Mouse (Mus musculus) Muller cell, postnatal 12 days (primary cell): Measurements from ENCODE around the gene Mfap3l.
"Not testable (repeated sequence)": the region's sequence is repeated elsewhere in the genome, so short reads cannot be mapped to it uniquely, and the experiment has no call there.

Source experiments
- DNase-seq: peaks from one replicate; pipeline ENCODE4 v3.0.0-alpha.2; 2015; ENCODE audit errors: inconsistent ontology term

Mfap3l gene

DNA sequence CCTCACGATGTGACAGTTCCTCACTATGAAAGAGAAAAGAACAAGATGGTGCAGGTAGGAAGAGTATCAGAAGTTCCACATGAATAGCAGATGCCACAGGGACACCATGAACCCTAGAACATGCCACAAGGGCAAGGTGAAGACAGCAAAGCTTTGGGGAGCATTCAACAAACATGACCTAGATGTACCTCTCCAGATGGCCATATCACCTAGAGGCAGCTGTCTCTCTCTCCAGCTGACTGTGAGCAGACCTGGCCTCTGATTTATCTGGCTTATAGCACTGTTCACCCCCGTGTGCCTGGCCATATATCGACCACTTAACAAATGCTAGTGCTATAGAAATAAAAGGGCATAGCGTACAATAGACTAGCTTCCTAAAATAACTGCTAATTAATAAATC lies 17.5 kb downstream of the Mfap3l start:
- no peak for DNase-seq

DNA sequence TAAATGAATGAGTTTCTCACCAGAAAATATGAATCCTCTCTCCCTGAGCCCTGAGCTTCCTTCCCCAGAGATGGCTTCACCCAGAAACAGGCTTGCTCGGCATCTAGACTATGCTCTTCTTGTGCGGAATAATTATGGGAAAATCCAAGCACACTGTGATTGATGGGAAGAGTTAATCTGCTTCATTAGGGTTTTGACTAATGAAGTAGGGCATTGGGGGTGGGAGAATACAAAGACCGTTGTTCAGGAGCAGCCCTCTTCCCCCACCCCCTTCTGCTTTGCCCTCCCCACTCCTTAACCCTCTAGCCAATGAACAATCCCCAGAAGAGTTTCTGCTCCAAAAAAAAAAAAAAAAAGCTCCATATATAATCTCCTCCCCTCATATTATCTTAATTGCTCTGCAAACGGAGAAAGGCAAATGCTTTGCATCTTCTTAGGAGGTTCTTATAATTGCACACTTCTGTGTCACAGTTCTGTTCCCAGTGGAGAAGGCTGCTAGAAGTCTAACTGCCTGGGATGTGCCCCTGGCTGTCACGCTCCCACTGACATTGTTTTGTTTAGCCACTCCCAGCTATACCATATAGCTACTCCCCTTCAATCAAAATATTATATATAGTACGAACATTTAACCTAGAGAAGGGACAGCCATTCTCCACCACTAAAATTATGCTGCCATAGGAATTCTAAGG lies 24.9 kb downstream of the Mfap3l start:
- peak; percentile 90 for DNase-seq

DNA sequence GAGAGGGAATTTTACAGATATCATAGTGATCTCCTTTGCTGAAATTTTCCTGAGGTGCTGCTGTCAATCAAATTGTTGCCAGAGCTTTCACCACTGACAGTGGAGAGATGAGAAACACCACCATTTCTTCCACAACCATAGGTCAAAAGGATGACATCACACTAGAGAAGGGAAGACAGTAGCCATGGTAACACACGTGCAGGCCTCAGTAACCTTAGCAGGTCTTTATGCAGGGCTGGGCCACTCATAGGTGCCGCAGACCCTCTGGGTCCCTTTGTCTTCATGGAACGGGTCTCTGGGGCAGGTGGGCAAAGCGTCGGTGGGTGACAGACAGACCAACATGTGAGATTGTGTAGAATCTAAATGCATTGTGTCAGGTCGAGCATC lies 25.5 kb downstream of the Mfap3l start:
- DNase-seq: no peak

DNA sequence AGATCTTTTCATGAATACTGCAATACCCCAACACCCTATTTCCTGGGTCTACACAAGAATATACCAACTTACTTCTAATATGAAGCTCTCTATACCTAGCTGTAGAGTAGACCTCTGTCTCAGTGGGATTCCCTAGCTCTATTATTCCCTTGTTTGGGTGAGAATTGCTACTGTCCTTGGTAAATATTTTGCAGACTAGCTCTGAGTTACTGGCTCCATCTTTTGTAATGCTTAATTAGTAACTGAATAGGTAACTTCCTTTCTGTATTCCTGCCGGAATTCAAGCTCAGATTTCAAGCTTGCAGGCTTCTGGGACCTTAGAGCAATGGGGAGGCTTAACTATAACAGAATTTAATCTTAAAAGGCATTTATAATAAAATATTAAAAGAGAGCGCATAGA lies 26.1 kb downstream of the Mfap3l start:
- DNase-seq: not testable (repeated sequence)

DNA sequence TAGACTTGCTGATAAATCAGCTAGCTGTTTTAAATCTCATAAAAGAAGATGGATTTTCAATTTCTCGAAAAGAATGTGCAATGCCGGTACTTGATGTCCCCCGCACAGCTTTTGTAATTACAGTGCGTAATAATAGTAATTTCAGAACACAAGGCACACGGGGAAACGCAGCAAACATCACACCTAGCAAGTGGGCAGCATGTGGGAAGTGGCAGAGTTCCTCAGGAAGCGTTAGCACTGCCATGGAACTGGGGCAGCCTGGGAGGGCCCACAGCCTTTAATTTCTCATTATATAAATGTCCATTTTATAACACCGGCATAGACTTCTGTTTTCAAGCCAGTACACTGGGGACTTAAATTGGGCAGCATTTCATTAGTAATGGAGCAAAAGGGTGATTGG lies 27.1 kb downstream of the Mfap3l start:
- DNase-seq: no peak

DNA sequence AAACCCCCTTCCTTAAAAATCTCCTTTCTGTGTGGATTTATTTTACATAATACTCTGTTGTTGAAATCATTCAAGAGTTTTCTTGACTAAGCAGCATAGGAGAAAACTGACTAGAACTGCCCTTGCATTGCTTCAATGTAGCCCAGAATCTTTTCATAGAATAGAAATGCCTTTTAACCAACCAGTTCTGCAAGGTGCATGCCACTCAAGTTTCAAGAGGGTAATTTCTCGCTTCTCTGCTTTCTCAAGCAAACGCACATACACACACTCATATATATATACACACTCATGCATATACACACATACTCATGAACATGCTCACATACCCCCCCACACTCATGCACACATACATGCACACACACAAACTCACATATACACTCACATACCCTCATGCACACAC lies 28.6 kb downstream of the Mfap3l start:
- DNase-seq: no peak

DNA sequence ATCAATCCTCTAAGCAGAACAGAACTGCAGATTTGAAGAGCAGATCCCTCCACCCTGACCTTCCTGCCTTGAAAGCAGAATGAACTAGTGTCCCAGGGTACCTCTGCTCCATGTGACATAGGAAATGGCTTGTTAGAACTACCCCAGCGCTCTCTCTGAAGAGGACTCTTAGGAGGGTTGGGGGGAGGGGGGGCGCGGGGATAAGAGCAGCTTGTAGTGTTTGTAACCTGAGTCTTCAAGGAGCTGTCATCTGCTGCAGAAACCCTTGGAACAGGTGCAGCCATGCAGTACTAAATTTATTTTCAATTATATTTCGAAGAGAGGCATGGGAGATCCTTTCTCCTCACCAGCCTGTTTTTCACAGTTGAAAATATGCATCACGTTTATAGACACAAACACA lies 30.9 kb downstream of the Mfap3l start:
- DNase-seq: no peak

DNA sequence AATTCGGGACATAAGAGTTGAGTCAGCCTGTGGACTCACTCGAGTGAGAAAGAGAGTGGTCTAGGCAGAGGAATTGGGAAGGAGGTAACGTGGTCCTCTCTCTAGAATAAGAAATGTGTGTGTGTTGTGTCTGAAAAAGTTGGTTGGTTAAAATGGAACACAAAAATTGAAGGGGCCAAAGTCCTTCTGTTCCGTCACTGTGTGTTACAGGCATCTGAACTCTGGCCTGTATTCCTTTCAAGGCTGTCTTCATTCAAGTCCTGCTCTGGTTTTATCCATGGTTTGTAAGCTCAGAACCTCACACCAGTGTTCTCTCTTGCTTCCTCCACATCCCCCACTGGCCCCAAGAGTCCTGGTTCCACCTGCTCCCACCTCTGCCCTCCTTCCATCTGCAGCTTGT lies 33.2 kb downstream of the Mfap3l start:
- no peak for DNase-seq

DNA sequence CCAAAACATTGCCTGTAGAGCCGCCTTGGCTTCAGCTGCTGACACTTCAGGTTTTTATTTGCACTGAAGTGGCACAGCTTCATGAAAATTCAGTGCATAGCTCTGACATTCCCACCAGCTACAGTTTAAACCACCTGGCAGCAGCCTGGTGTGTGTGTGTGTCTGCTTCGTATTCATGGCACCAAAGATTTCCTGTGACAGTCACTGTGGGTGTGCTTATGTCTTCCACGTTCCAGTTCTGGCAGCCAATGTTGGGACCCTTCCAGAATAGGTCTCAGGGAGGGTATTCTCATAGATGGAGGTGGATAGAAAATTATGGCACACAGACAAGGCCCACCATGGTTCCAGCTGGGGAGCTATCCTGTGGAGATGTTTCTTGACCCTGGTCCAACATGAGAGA lies 34.2 kb downstream of the Mfap3l start:
- peak; percentile 70 for DNase-seq

DNA sequence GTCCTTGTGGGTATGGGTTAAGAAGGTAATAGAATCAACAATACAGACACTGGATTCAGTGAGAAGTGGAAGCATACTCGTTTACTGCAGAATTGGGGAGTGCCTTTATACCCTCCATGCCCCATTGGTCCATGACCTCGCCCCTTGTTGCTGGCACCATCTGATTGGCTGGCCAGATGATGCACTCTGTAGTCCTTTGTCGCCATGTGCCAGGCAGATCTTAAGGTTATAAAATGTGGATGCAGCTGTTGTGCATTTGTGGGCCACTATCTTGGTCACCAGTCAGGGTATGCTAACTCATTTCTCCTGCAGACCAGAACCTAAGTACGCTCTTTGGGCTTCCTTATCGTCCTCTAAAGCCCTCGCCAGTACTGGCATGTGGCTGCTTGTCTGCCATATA lies 46.0 kb downstream of the Mfap3l start:
- no peak for DNase-seq

DNA sequence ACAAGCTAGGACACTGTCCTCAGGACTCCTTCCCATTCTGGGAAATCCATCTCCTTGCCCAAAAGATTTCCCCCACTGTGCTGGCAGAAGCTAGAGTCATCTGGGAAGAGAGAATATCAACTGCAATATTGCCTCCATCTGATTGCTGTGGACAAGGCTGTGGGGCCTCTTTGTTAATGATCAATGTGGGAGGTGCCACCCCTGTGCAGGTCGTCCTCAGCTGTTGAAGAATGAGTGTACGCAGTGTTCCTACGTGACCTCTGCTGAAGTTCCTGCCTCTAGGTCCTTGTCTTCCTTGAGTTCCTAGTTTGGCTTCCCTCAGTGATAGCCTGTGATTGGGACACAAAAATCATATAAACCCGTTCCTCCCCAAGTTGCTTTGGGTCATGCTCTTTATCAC lies 49.2 kb downstream of the Mfap3l start:
- no peak for DNase-seq

DNA sequence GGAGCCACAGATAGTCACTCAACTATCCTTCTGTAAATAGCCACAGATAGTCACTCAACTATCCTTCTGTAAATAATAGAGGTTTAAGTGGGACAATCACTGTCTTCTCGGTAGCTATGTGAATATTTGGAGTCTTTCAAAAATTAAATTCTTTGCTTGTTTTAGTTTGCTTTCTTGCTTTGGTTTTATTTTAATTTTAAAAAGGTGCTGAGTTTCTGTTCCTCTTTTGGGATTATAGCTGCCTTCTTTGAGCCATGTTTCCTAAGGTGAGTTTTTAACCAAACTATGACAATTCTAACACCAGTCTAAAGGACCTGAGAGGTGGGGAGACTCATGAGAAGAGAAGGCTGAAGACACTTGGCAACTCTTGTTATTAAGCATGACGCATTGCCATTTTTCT lies 49.7 kb downstream of the Mfap3l start:
- no peak for DNase-seq

DNA sequence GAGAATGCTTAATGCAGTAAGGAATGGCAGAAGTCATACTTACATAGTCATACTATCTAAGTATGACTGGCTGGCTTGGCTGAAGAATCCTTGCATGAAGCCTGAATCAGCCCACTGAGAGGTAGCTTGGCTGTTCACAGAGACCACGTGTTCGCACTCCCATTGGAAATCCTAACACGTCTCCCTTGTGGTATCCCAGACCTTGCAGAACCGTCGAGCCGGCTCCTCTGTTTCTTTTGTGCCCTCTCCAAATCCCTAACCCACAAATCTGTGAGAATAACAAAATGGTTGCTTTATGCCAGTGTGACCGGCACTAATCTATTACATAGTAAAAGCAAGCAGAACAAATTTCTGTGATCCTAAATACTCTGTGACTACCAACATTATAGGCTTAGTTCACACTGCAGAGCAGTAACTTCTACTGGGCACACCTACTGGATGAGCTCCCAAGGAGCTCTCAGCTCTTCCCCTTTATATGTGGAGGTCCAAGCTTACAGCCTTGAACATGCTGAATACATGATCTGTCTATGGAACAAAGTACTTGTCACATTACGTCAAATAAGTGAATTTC lies 79.0 kb downstream of the Mfap3l start:
- DNase-seq: no peak

DNA sequence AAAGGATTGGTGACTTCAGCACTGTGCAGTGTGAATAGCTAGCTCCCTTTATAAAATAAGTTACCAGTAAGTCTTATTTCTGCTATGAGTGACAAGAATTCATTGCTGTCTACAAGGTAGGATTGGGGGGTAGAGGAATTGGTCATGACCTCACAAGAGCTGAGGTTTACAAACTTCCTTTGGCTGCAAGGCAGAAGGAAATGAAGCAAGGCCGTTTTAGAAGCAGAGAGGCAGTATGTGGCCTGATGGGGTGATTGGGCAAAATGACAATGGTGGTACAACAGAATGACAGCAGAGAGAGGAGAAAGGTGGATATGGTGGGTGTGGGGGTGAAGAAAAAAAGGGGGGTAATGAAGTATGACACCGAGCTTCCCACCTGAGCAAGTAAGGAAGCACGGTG lies 82.1 kb downstream of the Mfap3l start:
- DNase-seq: no peak

DNA sequence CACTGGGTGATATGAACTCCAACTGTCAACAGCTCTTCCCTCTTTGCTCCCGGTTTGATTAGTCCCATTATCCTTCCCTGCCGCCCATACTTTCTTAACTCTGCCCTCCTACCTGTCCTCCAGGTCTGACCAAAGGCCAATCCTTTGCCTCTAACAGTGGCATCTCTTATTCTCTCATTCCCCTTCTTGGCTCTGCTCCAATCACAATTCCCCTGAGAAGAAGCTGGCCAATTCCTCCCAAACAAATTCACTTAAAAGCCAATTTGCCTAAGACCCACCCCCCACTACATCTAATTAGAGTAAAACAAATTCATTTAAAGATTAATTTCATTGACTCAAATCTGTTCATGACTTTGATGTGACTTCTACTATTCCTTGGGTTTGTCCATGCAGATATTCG lies 86.1 kb downstream of the Mfap3l start:
- DNase-seq: no peak
